8 mouse cellular contexts compared by ENCODE assay signal in the genomic region with DNA sequence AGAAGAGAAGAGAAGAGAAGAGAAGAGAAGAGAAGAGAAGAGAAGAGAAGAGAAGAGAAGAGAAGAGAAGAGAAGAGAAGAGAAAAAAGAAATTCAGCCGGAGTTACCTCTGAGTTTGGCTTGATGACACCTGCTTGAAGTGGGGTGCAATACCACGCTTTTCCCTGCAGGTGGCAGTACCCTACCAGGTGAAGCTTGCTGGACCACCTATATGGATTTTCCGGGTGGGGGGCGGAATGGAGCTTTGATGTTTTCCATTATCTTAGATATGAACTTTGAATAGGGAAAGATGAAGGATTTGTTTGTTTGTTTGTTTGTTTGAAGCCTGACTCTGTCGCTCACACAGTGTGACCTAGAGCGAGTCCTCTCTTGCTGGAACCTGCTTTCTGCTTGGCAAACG. TPM values are rescaled to one million over a fixed set of nuclear protein-coding genes. Genes with fewer than 3 reads are reported as not detected.
DNase-seq lines count a peak whose midpoint lies in the region; ATAC-seq and TF ChIP-seq lines count a peak whose summit lies in the region.
"Had no signal": no experiment of that assay in that cellular context is flagged by ENCODE, and none has a peak within 500 bp of the region (broad histone marks: within the 10 kb centered on the region; RNA-seq: fewer than 3 reads in every experiment).

No protein-coding gene starts in this region.

- H3K36me3 ChIP-seq in kidney, embryonic 15.5 days, result no peaks in the 10 kb centered on the region
- no peaks in the 10 kb centered on the region for H3K36me3 ChIP-seq in hindbrain, postnatal 0 days (ENCODE audit: insufficient read depth, low read length)

- H3K9me3 ChIP-seq in kidney, embryonic 15.5 days (replicated peaks), result no peaks in the 10 kb centered on the region
- no peaks in the 10 kb centered on the region for H3K9me3 ChIP-seq in hindbrain, postnatal 0 days (ENCODE audit: low read length)

- no peaks in the 10 kb centered on the region for H3K27me3 ChIP-seq in kidney, embryonic 15.5 days
- H3K27me3 ChIP-seq in hindbrain, postnatal 0 days (ENCODE audit: insufficient read depth, low read length), result no peaks in the 10 kb centered on the region

- H3K27ac ChIP-seq in kidney, embryonic 15.5 days, result no peak overlapping the region
- no peak overlapping the region for H3K27ac ChIP-seq in hindbrain, postnatal 0 days

- no peak overlapping the region for H3K4me3 ChIP-seq in kidney, embryonic 15.5 days (replicated peaks)
- H3K4me3 ChIP-seq in hindbrain, postnatal 0 days (ENCODE audit: low read length), result no peak overlapping the region
- H3K4me3 ChIP-seq: erythroblast, embryonic 14.5 days had no signal

- H3K4me1 ChIP-seq in kidney, embryonic 15.5 days, result no peaks in the 10 kb centered on the region
- no peaks in the 10 kb centered on the region for H3K4me1 ChIP-seq in hindbrain, postnatal 0 days (ENCODE audit: insufficient read depth, low read length)

- DNase-seq in kidney, adult 18-20 months, result peak; percentile 40
- peak; percentile 58 for DNase-seq in R1 (ENCODE audit: low read depth, low spot score)
- DNase-seq in hindbrain, postnatal 0 days (ENCODE audit: low spot score), result peak; percentile 74
- peak; percentile 62 for DNase-seq in naive thymus-derived CD4-positive, alpha-beta T cell, adult 2 months (ENCODE audit: low read depth)

- H3K9ac ChIP-seq in kidney, embryonic 15.5 days, result no peak overlapping the region
- H3K9ac ChIP-seq in hindbrain, postnatal 0 days (replicated peaks; ENCODE audit: low read length), result no peak overlapping the region

- TF ChIP-seq CTCF in hindbrain, postnatal 0 days (IDR thresholded peaks at IDR 0.05; ENCODE audit: low read depth), result peak; percentile 87

- WGBS in kidney, embryonic 15.5 days, result 57% methylated on average over 7 of the region's 7 CpGs
- WGBS in hindbrain, postnatal 0 days, result 53% methylated on average over 7 of the region's 7 CpGs

- no peak overlapping the region for H3K4me2 ChIP-seq in kidney, embryonic 15.5 days
- H3K4me2 ChIP-seq in hindbrain, postnatal 0 days (ENCODE audit: low read depth, low read length), result no peak overlapping the region

- no peak for ATAC-seq in kidney, embryonic 15.5 days (replicated peaks; ENCODE audit: low FRiP score)
- ATAC-seq in CD4-positive, CD25-positive, alpha-beta regulatory T cell, adult 4 months, result peak; percentile 54
- no peak for ATAC-seq in hindbrain, postnatal 0 days
- no peak for ATAC-seq in monocyte, adult 5-6 weeks (replicated peaks; ENCODE audit: insufficient number of reproducible peaks, low FRiP score, low TSS enrichment, poor library complexity, severe bottlenecking)

RNA-seq across cellular contexts. Expression of a gene that starts 14.6 kb away (rescaled TPM):
- polyA plus RNA-seq in kidney, embryonic 15.5 days (2015; fragmentation: Nextera tagmentation; extraction: Ambion mirVana), result 11.3 and 12.9 TPM in 2 replicates
- not detected for polyA plus RNA-seq in CD4-positive, CD25-positive, alpha-beta regulatory T cell, adult 4 months (2017; shearing (Covaris generic))
- total RNA-seq in hindbrain, postnatal 0 days (2014; rRNA removed), result 11.1 and 11.7 TPM in 2 replicates
- 5.3 and 5.4 TPM in 2 replicates for polyA plus RNA-seq in hindbrain, postnatal 0 days (2015; fragmentation: Nextera tagmentation; extraction: Ambion mirVana)
- total RNA-seq in monocyte, adult 5-6 weeks (2017), result 2.3 to 15.8 TPM (median 14.1 TPM) in 3 replicates
